Mouse (Mus musculus): ENCODE measurements around the gene Tnfsfm13.

The Tnfsfm13 gene

DNA sequence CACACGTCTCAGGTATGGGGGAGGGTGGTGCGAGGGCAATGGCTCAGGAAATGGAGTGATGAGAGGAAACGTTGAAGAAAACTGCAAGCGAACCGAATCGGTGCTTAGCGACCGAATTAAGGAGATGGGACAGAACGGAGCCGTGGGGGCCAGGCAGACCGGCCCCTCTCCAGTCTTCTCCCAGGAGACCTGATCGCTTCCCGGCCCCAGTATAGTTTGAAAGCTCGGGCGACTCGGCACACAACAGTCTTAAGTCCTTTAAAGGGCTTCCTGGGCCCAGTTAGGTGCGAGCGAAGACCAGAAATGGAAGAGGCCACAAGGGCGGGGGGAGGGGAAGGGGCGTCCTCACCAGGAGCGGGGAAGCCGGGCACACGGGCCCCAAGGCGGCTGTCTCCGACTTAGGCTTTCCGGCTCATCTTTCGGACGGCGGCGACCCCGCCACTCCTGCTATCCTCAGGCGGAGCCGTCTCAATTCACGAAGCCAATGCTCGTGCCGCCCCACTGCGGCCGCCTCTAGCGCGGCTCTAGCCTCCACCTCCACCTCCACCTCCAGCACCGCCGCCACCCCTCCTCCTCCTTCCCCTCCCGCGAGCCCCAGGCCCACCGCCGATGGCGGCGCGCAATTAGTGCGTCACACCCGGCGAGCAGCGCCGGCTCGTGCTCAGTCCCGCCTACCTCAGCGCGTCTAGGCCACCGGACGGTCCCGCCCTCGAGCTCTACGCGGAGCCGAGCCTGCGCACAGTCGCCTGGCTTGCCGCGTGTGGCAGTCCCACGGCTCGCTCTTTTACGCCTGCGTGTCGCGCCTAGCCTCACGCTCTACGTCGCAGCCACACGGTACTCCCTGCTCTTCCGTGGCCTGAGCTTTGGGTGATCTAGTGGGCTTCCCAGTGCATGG lies 14.3 kb downstream of the Tnfsfm13 start, which contains the start of gene Senp3:
Gene Senp3, minus strand, starts transcription at position 771 of the 895 bp plus-strand sequence.
- DNase-seq (ENCODE audit: low spot score in 2 of 2) = peak; percentile 96 to 97

DNA sequence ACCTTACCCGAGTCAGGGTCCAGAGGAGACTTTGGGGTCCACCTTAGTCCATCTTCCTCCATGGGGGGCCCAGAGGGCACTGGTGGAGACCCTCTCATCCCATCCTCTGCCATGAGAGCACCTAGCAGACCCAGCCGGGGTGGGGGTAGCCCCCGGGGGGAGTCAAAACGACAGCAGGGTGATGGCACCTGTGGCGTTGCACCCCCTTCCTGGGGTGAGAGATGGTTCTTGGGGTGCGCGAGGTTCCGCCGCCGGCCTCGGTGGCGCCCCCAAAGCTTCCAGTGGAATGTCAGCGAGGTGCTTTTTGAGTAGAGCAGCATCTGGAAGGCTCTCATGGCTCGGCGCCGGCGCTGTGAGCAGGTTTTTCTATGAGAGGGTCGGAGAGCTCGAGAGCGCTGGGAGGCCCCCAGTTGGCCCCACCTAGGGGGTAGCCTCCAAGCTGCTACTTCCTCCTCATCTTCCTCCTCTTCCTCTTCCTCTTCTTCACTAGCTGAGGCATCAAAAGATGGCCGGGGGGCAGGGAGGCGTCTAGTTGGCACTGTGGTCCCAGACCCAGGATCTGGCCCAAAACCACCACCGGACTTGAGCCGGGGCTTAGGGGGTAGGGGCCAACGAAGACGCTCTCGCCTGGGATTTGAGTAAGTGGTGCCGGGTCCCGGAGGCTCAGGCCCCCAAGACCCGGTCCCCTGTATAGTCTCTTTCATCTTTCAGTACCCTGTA lies 15.6 kb downstream of the Tnfsfm13 start:
- no peak for DNase-seq (ENCODE audit: low spot score in 2 of 2)

GRCm38 (mm10) chr11:69679144-69679543 lies 16.8 kb downstream of the Tnfsfm13 start:
- DNase-seq (ENCODE audit: low spot score in 2 of 2) = no peak

GRCm38 (mm10) chr11:69672211-69672706 lies 23.6 kb downstream of the Tnfsfm13 start, which contains the start of gene Eif4a1:
TSS of gene Eif4a1 (minus strand) at chr11:69672423.
- DNase-seq (ENCODE audit: low spot score in 2 of 2) = peak; percentile 100

DNA sequence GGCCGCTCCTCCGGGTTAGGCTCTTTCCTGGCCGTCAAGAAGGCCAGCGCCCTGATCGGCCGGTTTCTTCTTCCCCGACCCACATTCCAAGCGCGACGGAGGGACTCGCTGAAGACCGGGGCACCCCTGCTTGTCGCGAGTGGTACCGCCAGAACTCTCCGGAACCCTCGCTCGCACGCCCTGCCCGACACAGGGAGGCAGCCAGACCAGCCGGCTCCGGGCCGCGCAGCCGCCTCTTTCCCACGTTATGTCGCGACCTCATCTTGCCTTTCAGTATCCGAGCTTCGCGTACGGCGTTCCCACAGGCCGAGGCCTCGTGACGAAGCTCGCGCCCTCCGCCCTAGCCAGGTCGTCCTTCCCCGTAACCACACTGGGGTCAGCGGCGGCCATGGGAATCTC lies 24.2 kb downstream of the Tnfsfm13 start:
- DNase-seq (ENCODE audit: low spot score in 2 of 2) = no peak

DNA sequence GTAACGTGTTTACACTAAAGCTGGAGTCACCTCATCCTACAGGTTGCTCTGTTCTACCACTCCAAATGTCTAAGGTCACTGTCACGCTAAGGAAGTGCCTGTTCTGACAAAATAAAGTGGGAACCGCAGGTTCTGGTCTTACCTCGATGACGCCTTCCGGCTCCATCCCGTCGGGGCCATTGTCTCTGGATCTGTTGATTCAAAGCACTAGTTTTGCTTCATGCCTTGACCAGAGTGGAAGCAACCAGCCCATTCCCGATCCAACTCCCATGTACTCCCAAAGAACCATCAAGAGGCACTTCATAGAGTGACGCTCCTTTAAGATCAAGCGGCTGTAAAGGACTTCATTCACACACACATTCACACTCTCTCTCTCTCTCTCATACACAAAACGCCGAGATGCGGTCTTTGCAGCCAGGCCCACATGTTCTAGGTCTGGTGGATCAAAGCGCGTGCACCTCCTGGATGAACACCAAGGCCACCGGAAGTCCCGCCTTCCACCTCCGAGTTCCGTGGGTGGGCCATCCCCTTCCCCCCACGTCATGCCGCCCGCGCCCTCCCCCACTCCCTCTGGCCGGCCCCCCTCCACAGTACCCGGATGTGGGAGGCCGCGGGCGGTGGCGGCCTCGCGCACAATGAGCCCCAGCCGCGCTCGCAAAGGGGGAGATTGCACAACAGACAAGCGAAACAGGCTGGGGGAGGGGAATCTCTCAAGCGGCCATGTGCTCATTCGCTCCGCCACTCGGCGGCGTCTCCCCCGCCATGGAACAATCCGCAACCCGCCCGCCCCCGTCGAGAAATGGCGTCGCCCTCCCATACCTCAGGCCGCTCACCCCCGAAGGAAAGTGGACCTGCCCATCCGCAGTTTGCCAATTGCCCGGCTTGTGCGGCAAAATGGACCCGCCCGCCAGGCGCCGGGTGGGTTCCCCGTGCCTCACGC lies 24.8 kb downstream of the Tnfsfm13 start:
- DNase-seq (ENCODE audit: low spot score in 2 of 2) = peak; percentile 93 to 94

DNA sequence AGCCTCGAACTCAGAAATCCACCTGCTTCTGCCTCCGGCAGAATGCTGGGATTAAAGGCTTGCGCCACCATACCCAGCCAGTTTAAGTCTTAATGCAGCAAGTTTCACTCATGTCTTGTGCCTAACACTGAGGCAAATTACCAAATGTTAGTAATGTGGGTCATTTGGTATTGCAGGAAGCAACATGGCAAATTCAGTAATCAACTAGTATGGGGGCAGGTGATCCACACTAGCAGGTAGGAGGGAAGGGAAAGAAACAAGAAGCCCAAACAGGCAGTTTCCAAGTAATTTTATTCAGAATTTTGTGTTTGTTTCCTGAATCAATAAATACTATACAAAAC lies 29.3 kb downstream of the Tnfsfm13 start:
- DNase-seq (ENCODE audit: low spot score in 2 of 2) = no peak

- DNase-seq (ENCODE audit: low spot score in 2 of 2) = peak; percentile 73 to 80
Observed at GRCm38 (mm10) chr11:69665961-69666664, 29.8 kb downstream of the Tnfsfm13 start, which contains the start of gene Cd68. TSS of gene Cd68 (minus strand) at chr11:69666153.

- no peak for DNase-seq (ENCODE audit: low spot score in 2 of 2)
Observed at GRCm38 (mm10) chr11:69665457-69665960, 30.4 kb downstream of the Tnfsfm13 start.

GRCm38 (mm10) chr11:69664841-69665240 lies 31.1 kb downstream of the Tnfsfm13 start:
- DNase-seq (ENCODE audit: low spot score in 2 of 2) = no peak

DNA sequence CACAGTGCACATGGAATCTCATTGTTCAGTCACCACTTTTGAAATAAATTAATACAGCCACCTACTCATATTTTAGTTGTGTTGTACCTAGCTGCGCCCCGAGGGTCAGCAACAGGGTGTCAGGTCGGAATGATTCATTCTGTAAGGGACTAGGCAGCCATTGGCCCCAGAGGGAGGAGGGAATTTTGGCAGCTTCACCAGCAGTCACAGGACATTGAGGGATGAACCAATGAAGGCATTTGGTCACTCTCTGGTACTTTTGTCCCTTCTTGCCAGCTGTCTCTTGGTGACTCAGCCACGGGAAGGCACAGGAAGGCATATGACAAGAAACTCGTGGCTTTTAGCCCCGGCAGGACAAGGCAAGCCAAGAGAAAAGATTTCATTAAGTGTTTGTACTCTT lies 32.1 kb downstream of the Tnfsfm13 start:
- DNase-seq (ENCODE audit: low spot score in 2 of 2) = no peak

DNA sequence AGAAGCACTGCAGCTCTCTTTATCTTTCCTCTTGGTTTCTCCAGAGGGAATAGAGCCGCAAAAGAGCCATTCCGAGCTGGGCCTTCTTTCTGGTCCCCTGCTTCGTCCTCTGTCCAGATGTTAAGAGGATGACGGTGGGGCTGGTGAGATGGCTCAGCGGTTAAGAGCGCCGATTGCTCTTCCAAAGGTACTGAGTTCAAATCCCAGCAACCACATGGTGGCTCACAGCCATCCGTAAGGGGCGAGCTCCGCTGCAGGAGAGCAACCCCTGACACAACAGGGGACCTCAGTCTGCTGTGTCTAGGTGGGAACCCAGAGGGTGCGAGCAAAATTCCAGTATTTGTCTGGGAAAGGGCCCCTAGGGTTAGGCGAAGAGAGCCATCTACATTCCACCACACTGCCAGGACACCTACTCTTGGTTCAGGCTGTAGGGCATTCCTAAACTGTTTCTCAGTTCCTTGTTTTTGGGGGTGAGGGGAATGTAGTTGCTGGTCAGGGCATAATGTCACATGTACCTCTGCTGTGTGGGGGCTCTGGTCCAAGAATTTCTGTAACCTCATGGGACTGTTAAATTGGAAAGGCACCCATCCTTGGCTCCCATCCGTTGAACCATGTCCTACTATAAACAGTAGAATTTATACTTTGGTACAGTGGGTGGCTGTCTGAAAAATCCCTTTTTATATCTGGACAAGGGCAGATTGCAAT lies 32.8 kb downstream of the Tnfsfm13 start:
- no peak for DNase-seq (ENCODE audit: low spot score in 2 of 2)

GRCm38 (mm10) chr11:69662213-69662966 lies 33.5 kb downstream of the Tnfsfm13 start, which contains the start of gene Mpdu1:
TSS of gene Mpdu1 (minus strand) at chr11:69662642.
- DNase-seq (ENCODE audit: low spot score in 2 of 2) = peak; percentile 96 to 98

DNA sequence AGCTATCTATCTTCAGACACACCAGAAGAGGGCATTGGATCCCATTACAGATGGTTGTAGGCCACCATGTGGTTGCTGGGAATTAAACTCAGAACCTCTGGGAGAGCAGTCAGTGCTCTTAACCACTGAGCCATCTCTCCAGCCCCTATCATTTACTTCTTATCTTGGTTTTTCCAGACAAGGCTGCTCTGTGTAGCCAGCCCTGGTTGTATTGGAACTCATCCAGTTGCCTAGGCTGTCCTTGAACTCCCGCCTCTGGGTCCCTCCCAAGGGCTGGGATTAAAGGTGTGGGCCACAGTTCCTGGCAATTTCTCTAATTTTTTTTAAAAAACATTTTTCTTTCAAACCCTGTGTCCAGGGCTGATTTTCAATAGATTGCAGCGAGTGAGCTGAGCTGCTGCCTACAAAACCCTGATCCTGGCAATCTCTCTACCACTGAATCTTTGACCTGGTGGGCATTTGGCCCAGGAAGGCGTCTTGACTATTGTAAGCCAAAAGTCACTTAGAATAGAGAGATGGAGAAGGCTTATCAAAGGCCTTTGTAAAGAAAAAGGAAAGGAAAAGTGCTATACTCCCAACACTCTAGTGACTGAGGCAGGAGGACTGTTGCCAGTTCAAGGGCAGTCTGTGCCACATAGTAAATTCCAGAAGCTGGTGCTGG lies 34.5 kb downstream of the Tnfsfm13 start:
- no peak for DNase-seq (ENCODE audit: low spot score in 2 of 2)

DNA sequence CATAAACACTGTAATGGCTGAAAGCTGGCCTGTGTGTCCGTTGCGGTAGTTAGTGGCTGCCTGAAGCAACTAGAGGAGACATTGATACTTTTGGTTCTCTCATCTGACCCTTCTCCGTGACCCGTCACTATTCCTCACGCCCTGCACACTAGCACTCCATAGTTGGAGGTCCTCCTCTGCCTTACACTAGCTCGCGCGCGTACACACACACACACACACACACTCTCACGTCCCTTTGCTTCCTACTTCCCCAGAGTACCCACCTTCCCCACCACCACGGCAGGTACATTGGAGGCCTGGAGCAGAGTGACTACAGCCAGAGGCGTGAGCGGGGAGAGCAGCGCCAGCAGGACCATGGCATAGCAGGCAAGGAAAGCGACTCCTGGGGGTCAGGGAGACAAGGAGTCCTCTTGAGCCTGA lies 38.4 kb downstream of the Tnfsfm13 start:
- no peak for DNase-seq (ENCODE audit: low spot score in 2 of 2)

DNA sequence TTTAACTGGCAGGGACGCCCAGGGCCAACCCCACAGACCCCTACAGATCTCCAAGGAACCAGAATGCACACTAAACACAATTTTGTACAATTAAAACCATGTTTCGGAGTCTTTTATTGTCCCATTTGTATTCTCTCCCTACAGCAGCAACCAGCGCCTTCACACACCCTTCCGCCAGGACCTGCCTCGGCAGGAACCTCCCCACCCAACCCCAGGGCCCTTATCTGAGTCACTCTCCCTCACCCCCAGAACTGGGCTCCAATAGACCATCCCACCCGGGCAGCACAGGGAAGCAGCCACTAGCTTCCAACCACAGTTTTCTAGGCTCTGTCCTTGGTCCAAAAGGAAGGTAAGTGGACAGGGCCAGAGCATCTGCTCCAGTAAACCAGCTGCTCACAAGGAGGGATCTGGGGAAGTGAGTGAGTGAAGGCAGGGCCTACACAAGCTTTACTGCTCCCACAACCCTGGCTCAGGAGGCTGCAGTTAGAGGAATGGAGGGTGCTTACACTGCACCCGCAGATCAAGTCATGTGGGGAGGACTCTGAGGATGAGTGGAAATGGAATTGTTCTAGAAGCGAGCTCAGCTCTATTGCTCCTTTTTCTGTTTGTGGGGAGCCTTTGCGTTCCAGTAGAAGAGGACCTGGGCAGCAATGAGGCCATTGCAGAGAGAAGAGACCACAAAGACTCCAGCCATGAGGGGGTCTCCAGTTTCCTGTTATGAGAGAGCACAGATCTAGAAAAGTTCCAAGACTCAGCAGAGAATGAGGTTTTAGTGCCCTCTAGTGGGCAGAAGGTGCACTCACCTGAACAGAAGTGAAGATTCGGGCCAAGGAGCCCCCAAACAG lies 39.1 kb downstream of the Tnfsfm13 start:
- no peak for DNase-seq (ENCODE audit: low spot score in 2 of 2)

DNA sequence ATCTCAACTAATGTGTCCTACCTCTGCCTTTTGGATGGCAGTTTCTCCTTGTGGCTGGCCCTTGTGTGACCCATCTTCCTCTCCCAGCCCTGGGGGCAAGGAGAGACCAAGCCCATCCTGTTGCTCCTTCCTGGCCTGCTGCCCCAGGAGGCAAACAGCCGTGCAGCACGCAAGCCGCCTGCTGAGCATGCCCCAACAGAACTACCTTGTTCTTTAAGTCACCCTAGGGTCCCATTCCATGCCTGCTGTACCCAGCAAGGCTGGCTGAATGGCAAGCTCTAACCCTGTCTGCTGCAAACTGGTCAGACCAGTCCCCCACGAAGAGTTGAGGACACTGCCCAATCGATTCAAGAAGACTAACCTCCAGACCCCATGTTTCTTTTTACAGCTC lies 39.8 kb downstream of the Tnfsfm13 start:
- DNase-seq (ENCODE audit: low spot score in 2 of 2) = no peak
